Comparison of ENCODE assay signal across 29 mouse cellular contexts in genomic region chr9:21794344-21794834, GRCm38 (mm10). TPM values are rescaled to one million over a fixed set of nuclear protein-coding genes. Genes with fewer than 3 reads are reported as not detected.
DNase-seq lines count a peak whose midpoint lies in the region; ATAC-seq and TF ChIP-seq lines count a peak whose summit lies in the region.
"Had no signal": no experiment of that assay in that cellular context is flagged by ENCODE, and none has a peak within 500 bp of the region (broad histone marks: within the 10 kb centered on the region; RNA-seq: fewer than 3 reads in every experiment).

No protein-coding gene starts in this region.

- H3K4me1 ChIP-seq in midbrain, embryonic 11.5 days (ENCODE audit: control insufficient read depth, insufficient read depth, low read length): peaks cover 7% of the 10 kb centered on the region; the same call in 1 of the 2 replicates
- H3K4me1 ChIP-seq in midbrain, embryonic 14.5 days (ENCODE audit: control insufficient read depth, insufficient read depth, low read length): peaks cover 9% of the 10 kb centered on the region
- peaks cover 87% of the 10 kb centered on the region for H3K4me1 ChIP-seq in E14TG2a.4 (replicated peaks; ENCODE audit: low read depth, low read length)

- WGBS in midbrain, embryonic 11.5 days: 94% methylated on average over 18 of the region's 18 CpGs
- WGBS in midbrain, embryonic 14.5 days: 96% methylated on average over 18 of the region's 18 CpGs

- no peaks in the 10 kb centered on the region; the same call in 1 of the 2 replicates for H3K36me3 ChIP-seq in midbrain, embryonic 11.5 days (ENCODE audit: control insufficient read depth, insufficient read depth, low read length)
- H3K36me3 ChIP-seq in midbrain, embryonic 14.5 days (ENCODE audit: control insufficient read depth, insufficient read depth, low read length): no peaks in the 10 kb centered on the region
- peaks cover 82% of the 10 kb centered on the region for H3K36me3 ChIP-seq in E14TG2a.4 (ENCODE audit: insufficient read depth, low read length)
- H3K36me3 ChIP-seq: forebrain, embryonic 15.5 days had no signal

- no peak for ATAC-seq in cerebellum, adult (ENCODE audit: insufficient number of reproducible peaks, low FRiP score, low TSS enrichment)
- no peak for ATAC-seq in midbrain, embryonic 11.5 days (ENCODE audit: low FRiP score)
- ATAC-seq in midbrain, embryonic 14.5 days (ENCODE audit: low FRiP score, low TSS enrichment): no peak
- ATAC-seq: activated CD4-positive, CD25-positive, alpha-beta regulatory T cell, adult 4 months; forebrain, embryonic 15.5 days; hindbrain, postnatal 0 days; inflammation-experienced regulatory T-cells, adult 6 months; intestine, embryonic 16.5 days had no signal

- H3K9me3 ChIP-seq in midbrain, embryonic 11.5 days (ENCODE audit: control insufficient read depth, low read length): no peaks in the 10 kb centered on the region
- H3K9me3 ChIP-seq in midbrain, embryonic 14.5 days (ENCODE audit: control insufficient read depth, low read length): no peaks in the 10 kb centered on the region
- H3K9me3 ChIP-seq in E14TG2a.4 (ENCODE audit: low read length): no peaks in the 10 kb centered on the region
- H3K9me3 ChIP-seq: embryonic facial prominence, embryonic 10.5 days; embryonic facial prominence, embryonic 13.5 days; forebrain, embryonic 12.5 days; forebrain, embryonic 15.5 days; heart, embryonic 10.5 days; heart, embryonic 13.5 days had no signal

- no peak for TF ChIP-seq CTCF in E14TG2a.4 (conservative IDR thresholded peaks at IDR 0.05; ENCODE audit: low read length)

- H3K27me3 ChIP-seq in midbrain, embryonic 11.5 days (ENCODE audit: control insufficient read depth, insufficient read depth, low read length): no peaks in the 10 kb centered on the region
- 0 out of 2 replicates have a peak, but pooled peaks cover 10% of the 10 kb centered on the region for H3K27me3 ChIP-seq in midbrain, embryonic 14.5 days (ENCODE audit: control insufficient read depth, insufficient read depth, low read length)
- no peaks in the 10 kb centered on the region for H3K27me3 ChIP-seq in E14TG2a.4 (ENCODE audit: insufficient read depth, low read length)
- H3K27me3 ChIP-seq: embryonic facial prominence, embryonic 13.5 days; forebrain, embryonic 15.5 days; heart, embryonic 13.5 days had no signal

- no peak overlapping the region for H3K4me3 ChIP-seq in midbrain, embryonic 11.5 days (ENCODE audit: low read depth, low read length)
- H3K4me3 ChIP-seq in midbrain, embryonic 14.5 days (replicated peaks; ENCODE audit: low read depth, low read length): no peak overlapping the region
- peak overlapping the region; percentile 97 for H3K4me3 ChIP-seq in E14TG2a.4 (replicated peaks; ENCODE audit: low read length)
- H3K4me3 ChIP-seq: embryonic facial prominence, embryonic 10.5 days; embryonic facial prominence, embryonic 13.5 days; erythroblast, embryonic 14.5 days; forebrain, embryonic 12.5 days; forebrain, embryonic 15.5 days; heart, embryonic 10.5 days; heart, embryonic 13.5 days had no signal

- H3K27ac ChIP-seq in midbrain, embryonic 11.5 days (ENCODE audit: low read depth, low read length): no peak overlapping the region
- H3K27ac ChIP-seq in midbrain, embryonic 14.5 days (replicated peaks; ENCODE audit: low read depth, low read length): no peak overlapping the region
- H3K27ac ChIP-seq: embryonic facial prominence, embryonic 13.5 days; forebrain, embryonic 12.5 days; forebrain, embryonic 15.5 days; heart, embryonic 13.5 days; hindbrain, embryonic 14.5 days; hindbrain, postnatal 0 days had no signal

- H3K4me2 ChIP-seq in midbrain, embryonic 11.5 days: no peak overlapping the region
- H3K4me2 ChIP-seq in midbrain, embryonic 14.5 days (ENCODE audit: low read length): no peak overlapping the region
- H3K4me2 ChIP-seq: forebrain, embryonic 12.5 days; forebrain, embryonic 15.5 days; heart, embryonic 13.5 days; hindbrain, embryonic 14.5 days had no signal

- DNase-seq in cerebellum, adult 11-12 months: peak; percentile 53
- peak; percentile 56 for DNase-seq in cerebellum, adult 9-11 months
- DNase-seq in cerebellum, adult 8-10 months: no peak
- peak; percentile 64 for DNase-seq in midbrain, embryonic 11.5 days (ENCODE audit: low spot score, missing footprints)
- DNase-seq in midbrain, embryonic 14.5 days: no peak
- DNase-seq in spleen, postnatal 4 days (ENCODE audit: low spot score in 2 of 2): no peak
- DNase-seq: adrenal gland, postnatal 10 days; adrenal gland, postnatal 36 days; embryo, embryonic 11 days; gastrocnemius, postnatal 14 days; heart, adult 18-20 months; heart, postnatal 14 days; heart, postnatal 4 days; kidney, adult 18-20 months had no signal

- H3K9ac ChIP-seq in midbrain, embryonic 11.5 days (ENCODE audit: low read length): no peak overlapping the region
- H3K9ac ChIP-seq in midbrain, embryonic 14.5 days (replicated peaks; ENCODE audit: low read length): no peak overlapping the region
- H3K9ac ChIP-seq: embryonic facial prominence, embryonic 13.5 days; forebrain, embryonic 12.5 days; forebrain, embryonic 15.5 days; heart, embryonic 13.5 days; hindbrain, embryonic 14.5 days had no signal

RNA-seq across cellular contexts. Expression of gene Kank2, which starts 4.2 kb away (rescaled TPM):
- 3.5 and 3.9 TPM in 2 replicates for polyA plus RNA-seq in midbrain, embryonic 11.5 days (2014; fragmentation: Nextera tagmentation; extraction: Ambion mirVana)
- 0.66 and 2.7 TPM in 2 replicates for polyA plus RNA-seq in midbrain, embryonic 14.5 days (2014; fragmentation: Nextera tagmentation; extraction: Ambion mirVana)
- polyA plus RNA-seq: activated CD4-positive, CD25-positive, alpha-beta regulatory T cell, adult 4 months; inflammation-experienced regulatory T-cells, adult 6 months had no signal

RNA-seq across cellular contexts. Expression of gene Spc24, which starts 34.3 kb away (rescaled TPM):
- polyA plus RNA-seq in midbrain, embryonic 11.5 days (2014; fragmentation: Nextera tagmentation; extraction: Ambion mirVana): 91.3 and 115 TPM in 2 replicates
- 19.9 and 21.4 TPM in 2 replicates for polyA plus RNA-seq in midbrain, embryonic 14.5 days (2014; fragmentation: Nextera tagmentation; extraction: Ambion mirVana)

RNA-seq across cellular contexts. Expression of gene Angptl8, which starts 40.9 kb away (rescaled TPM):
- 0.19 and 0.22 TPM in 2 replicates for polyA plus RNA-seq in midbrain, embryonic 11.5 days (2014; fragmentation: Nextera tagmentation; extraction: Ambion mirVana)
- 0.34 TPM in 1 of 2 replicates, not detected in the other for polyA plus RNA-seq in midbrain, embryonic 14.5 days (2014; fragmentation: Nextera tagmentation; extraction: Ambion mirVana)
- polyA plus RNA-seq: activated CD4-positive, CD25-positive, alpha-beta regulatory T cell, adult 4 months; cortical plate, adult 2 months; inflammation-experienced regulatory T-cells, adult 6 months had no signal

RNA-seq across cellular contexts. Expression of gene Dock6, which starts 58.0 kb away (rescaled TPM):
- polyA plus RNA-seq in midbrain, embryonic 11.5 days (2014; fragmentation: Nextera tagmentation; extraction: Ambion mirVana): 15.1 and 15.9 TPM in 2 replicates
- polyA plus RNA-seq in midbrain, embryonic 14.5 days (2014; fragmentation: Nextera tagmentation; extraction: Ambion mirVana): 7.2 and 12.7 TPM in 2 replicates

Comparison
In these comparisons a context has a peak if more than half of its experiments do, and no peak if none do; other contexts are left out.
1. DNase-seq: peak in cerebellum, adult 11-12 months (single experiment), cerebellum, adult 9-11 months (single experiment) and midbrain, embryonic 11.5 days (single experiment); none in cerebellum, adult 8-10 months (single experiment), midbrain, embryonic 14.5 days (single experiment) and spleen, postnatal 4 days (0 of 2).